Mouse (Mus musculus) G1E-ER4 (cell line): ENCODE results near the gene Bcl2l14. TPM values are rescaled to one million over a fixed set of nuclear protein-coding genes. Genes with fewer than 3 reads are reported as not detected.

Experiments
- GATA1 ChIP-seq: IDR thresholded peaks from one replicate; pipeline ENCODE4 v1.8.0; 2012; ENCODE audit warnings: low read length, inconsistent platforms
- polyA plus RNA-seq: library from polyadenylated mRNA; stranded (reverse); fragments of >175 nt; gene quantifications from 2 replicates; pipeline ENCODE4 v1.2.3, GENCODE M21; 2012

Bcl2l14 gene
- polyA plus RNA-seq = not detected in 2 replicates

- no peak for TF ChIP-seq GATA1
Observed at GRCm38 (mm10) chr6:134396018-134396417, at the start of gene Bcl2l14. Gene Bcl2l14, plus strand, starts transcription at chr6:134396318.

GRCm38 (mm10) chr6:134348526-134349067 is 47.5 kb upstream of the Bcl2l14 start:
- TF ChIP-seq GATA1 = no peak

GRCm38 (mm10) chr6:134352881-134353280 is 43.2 kb upstream of the Bcl2l14 start:
- TF ChIP-seq GATA1 = no peak

GRCm38 (mm10) chr6:134353751-134354150 is 42.4 kb upstream of the Bcl2l14 start:
- no peak for TF ChIP-seq GATA1

GRCm38 (mm10) chr6:134357570-134357969 is 38.5 kb upstream of the Bcl2l14 start:
- no peak for TF ChIP-seq GATA1

- TF ChIP-seq GATA1 = no peak
Observed at GRCm38 (mm10) chr6:134360079-134360478, 36.0 kb upstream of the Bcl2l14 start.

GRCm38 (mm10) chr6:134364644-134365043 is 31.5 kb upstream of the Bcl2l14 start:
- no peak for TF ChIP-seq GATA1

GRCm38 (mm10) chr6:134365952-134366351 is 30.2 kb upstream of the Bcl2l14 start:
- TF ChIP-seq GATA1 = no peak

GRCm38 (mm10) chr6:134366366-134367351 is 29.5 kb upstream of the Bcl2l14 start:
- TF ChIP-seq GATA1 = no peak

GRCm38 (mm10) chr6:134367366-134368281 is 28.5 kb upstream of the Bcl2l14 start:
- no peak for TF ChIP-seq GATA1

GRCm38 (mm10) chr6:134372946-134373345 is 23.2 kb upstream of the Bcl2l14 start:
- TF ChIP-seq GATA1 = no peak

- no peak for TF ChIP-seq GATA1
Observed at GRCm38 (mm10) chr6:134377201-134377600, 18.9 kb upstream of the Bcl2l14 start.

- TF ChIP-seq GATA1 = no peak
Observed at GRCm38 (mm10) chr6:134377856-134378255, 18.3 kb upstream of the Bcl2l14 start.

- TF ChIP-seq GATA1 = no peak
Observed at GRCm38 (mm10) chr6:134381462-134381861, 14.7 kb upstream of the Bcl2l14 start.

GRCm38 (mm10) chr6:134385931-134386330 is 10.2 kb upstream of the Bcl2l14 start:
- no peak for TF ChIP-seq GATA1

- no peak for TF ChIP-seq GATA1
Observed at GRCm38 (mm10) chr6:134387396-134387795, 8.7 kb upstream of the Bcl2l14 start.
